Comparison of ENCODE assay signal across 1 mouse cellular context in genomic region chr7:126963548-126964286, GRCm38 (mm10).
TF ChIP-seq lines count a peak whose summit lies in the region.

No protein-coding gene starts in this region.

TF ChIP-seq in MEL, 35 proteins besides CTCF, POLR2A, EP300 and RAD21 (continued from another document):
- peak; percentile 83 for TF ChIP-seq SMC3 (IDR thresholded peaks at IDR 0.05; ENCODE audit: low read depth, low read length)
- no peak for TF ChIP-seq ELF1 (IDR thresholded peaks at IDR 0.05; ENCODE audit: low read depth, low read length)
